Mouse (Mus musculus): ENCODE measurements around the gene Ttc24. TPM values are rescaled to one million over a fixed set of nuclear protein-coding genes. Genes with fewer than 3 reads are reported as not detected.
A peak's percentile ranks its signal among the peaks of the same experiment; 100 is the strongest.

Gene Ttc24
- polyA plus RNA-seq, 2 experiments: not detected

DNA sequence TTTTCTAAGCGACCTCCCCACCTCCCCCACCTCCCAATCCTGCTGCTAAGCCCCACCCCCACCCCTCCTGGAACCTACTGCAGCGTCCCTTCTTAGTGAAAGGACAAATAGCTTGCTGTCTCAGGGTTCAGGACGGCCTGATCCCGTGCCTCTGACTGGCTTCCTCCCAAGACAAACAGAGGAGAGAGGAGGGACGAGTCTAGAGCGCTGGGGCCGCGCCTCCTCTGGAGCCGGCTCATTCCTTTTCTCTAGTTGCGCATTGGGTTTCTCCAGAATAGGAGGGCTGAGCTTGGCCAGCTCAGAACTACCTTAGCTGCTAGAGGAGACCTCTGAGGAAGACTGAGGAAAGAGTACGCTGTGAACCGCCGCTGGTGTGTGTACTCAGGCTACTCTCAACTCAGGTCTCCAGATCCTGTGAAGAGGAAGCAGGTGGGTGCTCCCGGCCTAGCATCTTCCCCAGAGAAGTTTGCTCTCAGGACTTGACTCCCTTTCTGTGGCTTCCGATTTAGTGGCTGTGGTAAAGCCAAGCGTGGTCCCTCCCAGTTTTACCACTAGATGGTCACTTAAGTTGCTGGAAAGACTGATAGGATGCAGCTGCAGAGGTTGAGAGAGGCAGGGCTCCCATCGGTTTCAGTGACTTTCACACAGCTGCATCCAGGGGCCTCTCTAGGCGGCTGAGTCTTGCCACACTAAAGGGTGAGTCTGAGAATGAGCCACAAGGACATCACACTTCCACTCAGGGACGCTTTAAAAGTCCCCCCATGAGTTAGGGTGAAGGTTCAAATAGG is 47.3 kb downstream of the Ttc24 start:
- peaks cover 12% of the 10 kb centered on the region for H3K27me3 ChIP-seq (ENCODE audit: control insufficient read depth, insufficient read depth, low read length)
- DNase-seq (ENCODE audit: low read depth in 3 of 3, low spot score in 3 of 3) (no peak), ATAC-seq (ENCODE audit: insufficient read depth) (no peak)
- H3K4me3 ChIP-seq (ENCODE audit: insufficient read depth in 1 of 2, low read depth in 2 of 2, low read length in 2 of 2): no peak overlapping the region
- no peaks in the 10 kb centered on the region for H3K36me3 ChIP-seq (replicated peaks; ENCODE audit: control insufficient read depth, insufficient read depth, low read depth)
- no peaks in the 10 kb centered on the region for H3K4me1 ChIP-seq (replicated peaks; ENCODE audit: control insufficient read depth in 2 of 2, insufficient read depth in 2 of 2, low read length in 1 of 2)
- no peak for TF ChIP-seq CTCF (IDR thresholded peaks at IDR 0.05; ENCODE audit: low read depth)
- TF ChIP-seq EP300 (IDR thresholded peaks at IDR 0.05; ENCODE audit: low read depth): no peak
- 15% methylated on average over 19 of the region's 19 CpGs for WGBS (ENCODE audit: insufficient replicate concordance)
- no peaks in the 10 kb centered on the region; the same call in 1 of the 2 replicates for H3K9me3 ChIP-seq (ENCODE audit: control insufficient read depth, low read length)
- H3K27ac ChIP-seq: no peak overlapping the region
- no peak overlapping the region for H3K9ac ChIP-seq (replicated peaks)
- no peak overlapping the region for H3K4me2 ChIP-seq (ENCODE audit: low read depth)

DNA sequence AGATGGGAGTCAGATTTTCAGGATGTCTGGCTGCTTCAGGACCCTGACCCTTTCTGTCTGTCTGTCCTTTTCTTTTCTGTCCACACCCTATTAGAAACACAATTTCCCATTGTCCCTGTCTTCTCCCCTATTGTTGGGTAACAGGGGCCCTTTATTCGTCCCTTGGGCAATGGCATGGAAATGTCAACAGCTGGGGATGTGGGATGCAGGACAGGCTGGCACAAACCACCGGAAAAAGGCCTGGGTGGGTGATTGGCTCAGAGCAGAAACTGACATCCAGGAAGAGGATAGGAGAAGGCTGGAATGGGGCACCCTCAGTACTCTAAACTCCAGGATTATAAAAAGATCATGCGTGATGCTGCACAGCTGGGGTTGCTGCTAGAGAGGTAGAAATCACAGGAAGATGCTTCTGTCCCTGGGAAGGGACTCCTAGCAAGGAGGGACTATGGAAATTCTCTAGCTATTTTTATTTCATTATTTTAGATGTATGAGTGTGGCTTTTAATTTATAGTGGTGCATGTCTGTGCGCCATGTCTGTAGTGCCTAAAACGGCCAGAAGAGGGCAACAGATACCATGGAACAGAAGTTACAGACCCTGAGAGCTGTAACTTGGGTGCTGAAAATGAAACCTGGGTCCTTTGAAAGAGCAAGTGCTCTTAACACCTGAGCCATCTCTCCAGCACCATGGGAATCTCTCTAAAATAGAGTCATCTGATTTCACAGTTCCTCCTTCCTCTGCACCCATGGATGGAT is 50.5 kb downstream of the Ttc24 start, which contains the start of gene Hapln2:
TSS of gene Hapln2 (minus strand) at position 150 of the 753 bp plus-strand sequence.
- 38% methylated on average over 5 of the region's 5 CpGs for WGBS (ENCODE audit: insufficient replicate concordance)
- no peaks in the 10 kb centered on the region; the same call in 1 of the 2 replicates for H3K9me3 ChIP-seq (ENCODE audit: control insufficient read depth, low read length)
- H3K4me2 ChIP-seq (ENCODE audit: low read depth): no peak within 1 kb of the TSS
- no peak within 1 kb of the TSS for H3K9ac ChIP-seq (replicated peaks)
- DNase-seq (ENCODE audit: low read depth in 3 of 3, low spot score in 3 of 3) (no peak), ATAC-seq (ENCODE audit: insufficient read depth) (no peak)
- no peak within 1 kb of the TSS for H3K27ac ChIP-seq
- H3K36me3 ChIP-seq (replicated peaks; ENCODE audit: control insufficient read depth, insufficient read depth, low read depth): no peaks in the 10 kb centered on the region
- peak; percentile 65 for TF ChIP-seq CTCF (IDR thresholded peaks at IDR 0.05; ENCODE audit: low read depth)
- no peak for TF ChIP-seq EP300 (IDR thresholded peaks at IDR 0.05; ENCODE audit: low read depth)
- peaks cover 43% of the 10 kb centered on the region for H3K27me3 ChIP-seq (ENCODE audit: control insufficient read depth, insufficient read depth, low read length)
- no peak within 1 kb of the TSS for H3K4me3 ChIP-seq (ENCODE audit: insufficient read depth in 1 of 2, low read depth in 2 of 2, low read length in 2 of 2)
- H3K4me1 ChIP-seq (replicated peaks; ENCODE audit: control insufficient read depth in 2 of 2, insufficient read depth in 2 of 2, low read length in 1 of 2): no peaks in the 10 kb centered on the region

DNA sequence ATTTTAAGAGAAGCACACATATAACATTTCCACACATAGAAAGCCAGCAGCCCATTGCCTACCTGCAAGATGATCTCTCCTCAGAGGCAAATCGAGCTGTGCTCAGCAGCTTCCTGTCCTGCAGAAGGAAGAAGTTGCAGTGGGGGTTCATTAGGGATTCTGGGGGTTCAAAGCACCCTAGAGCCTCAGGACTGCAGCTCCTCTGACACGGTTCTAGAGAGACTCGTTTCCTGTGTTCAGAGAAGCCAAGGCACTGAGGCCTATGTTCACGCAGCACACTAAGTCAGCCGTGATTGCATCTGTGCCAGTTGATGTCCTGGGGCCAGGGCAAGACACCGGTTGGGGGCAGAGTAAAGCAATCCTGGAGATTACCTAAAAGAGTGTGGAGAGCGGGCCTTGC is 51.3 kb downstream of the Ttc24 start:
- Histone ChIP-seq H3K27me3 (ENCODE audit: control insufficient read depth, insufficient read depth, low read length) (peaks cover 50% of the 10 kb centered on the region), H3K9me3 (ENCODE audit: control insufficient read depth, low read length) (no peaks in the 10 kb centered on the region; the same call in 1 of the 2 replicates), H3K4me2 (ENCODE audit: low read depth) (no peak overlapping the region), H3K36me3 (replicated peaks; ENCODE audit: control insufficient read depth, insufficient read depth, low read depth) (no peaks in the 10 kb centered on the region), H3K27ac (no peak overlapping the region), H3K9ac (replicated peaks) (no peak overlapping the region), H3K4me1 (replicated peaks; ENCODE audit: control insufficient read depth in 2 of 2, insufficient read depth in 2 of 2, low read length in 1 of 2) (no peaks in the 10 kb centered on the region), H3K4me3 (ENCODE audit: insufficient read depth in 1 of 2, low read depth in 2 of 2, low read length in 2 of 2) (no peak overlapping the region)
- TF ChIP-seq EP300 (IDR thresholded peaks at IDR 0.05; ENCODE audit: low read depth): no peak
- TF ChIP-seq CTCF (IDR thresholded peaks at IDR 0.05; ENCODE audit: low read depth): no peak
- WGBS (ENCODE audit: insufficient replicate concordance): 48% methylated on average over 7 of the region's 7 CpGs
- no peak for DNase-seq (ENCODE audit: low read depth in 3 of 3, low spot score in 3 of 3)
- ATAC-seq (ENCODE audit: insufficient read depth): no peak

DNA sequence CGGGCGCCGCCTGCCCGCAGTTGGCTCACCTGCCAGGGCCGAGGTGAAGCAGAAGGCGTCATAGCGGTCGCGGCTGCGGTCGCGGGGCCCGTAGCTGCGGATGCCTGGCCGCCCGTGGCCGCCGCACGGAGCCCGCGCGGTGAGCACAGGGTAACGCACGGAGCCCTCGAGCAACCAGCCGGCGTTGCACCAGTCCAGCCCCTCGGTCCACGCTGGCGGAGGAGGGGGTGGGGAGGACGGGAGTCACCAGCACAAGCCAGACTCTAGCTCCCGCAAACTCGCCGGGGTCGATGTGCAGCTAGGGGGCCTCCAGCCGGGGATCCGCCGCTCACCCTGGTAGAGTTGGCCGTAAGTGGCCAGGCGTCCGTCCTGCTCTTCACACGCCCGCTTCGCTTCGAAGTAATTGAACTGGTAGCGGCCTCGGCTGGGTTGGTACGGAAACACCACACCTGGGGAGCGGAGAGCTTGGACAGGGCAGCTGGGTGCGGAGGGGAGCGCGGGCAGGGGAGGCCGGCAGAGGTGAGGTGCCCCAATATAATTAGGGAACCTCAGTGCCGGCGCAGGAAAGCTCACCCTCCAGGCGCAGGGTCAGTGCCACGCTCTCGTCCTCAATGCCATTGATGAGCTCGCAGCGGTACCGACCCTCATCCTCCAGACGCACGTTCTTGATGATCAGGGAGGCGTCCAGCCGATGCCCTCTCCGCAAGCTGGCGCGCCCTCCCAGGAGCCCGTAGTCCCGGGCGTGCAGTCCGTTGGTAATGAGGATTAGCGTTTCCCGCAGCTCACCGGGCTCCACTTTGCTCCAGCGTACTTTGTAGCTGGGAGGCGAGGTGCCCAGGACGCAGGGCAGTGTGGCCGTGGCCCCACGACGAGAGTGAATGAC is 54.7 kb downstream of the Ttc24 start:
- ATAC-seq (ENCODE audit: insufficient read depth) (peak; percentile 23; the same call in 1 of the 2 replicates), DNase-seq (ENCODE audit: low read depth in 3 of 3, low spot score in 3 of 3) (no peak)
- Histone ChIP-seq H3K27me3 (ENCODE audit: control insufficient read depth, insufficient read depth, low read length) (peaks cover 66% of the 10 kb centered on the region), H3K9me3 (ENCODE audit: control insufficient read depth, low read length) (no peaks in the 10 kb centered on the region; the same call in 1 of the 2 replicates), H3K4me3 (ENCODE audit: insufficient read depth in 1 of 2, low read depth in 2 of 2, low read length in 2 of 2) (peak overlapping the region; percentile 26 to 44), H3K9ac (replicated peaks) (no peak overlapping the region), H3K27ac (no peak overlapping the region), H3K4me2 (ENCODE audit: low read depth) (peak overlapping the region; percentile 70), H3K36me3 (replicated peaks; ENCODE audit: control insufficient read depth, insufficient read depth, low read depth) (no peaks in the 10 kb centered on the region), H3K4me1 (replicated peaks; ENCODE audit: control insufficient read depth in 2 of 2, insufficient read depth in 2 of 2, low read length in 1 of 2) (no peaks in the 10 kb centered on the region)
- TF ChIP-seq CTCF (IDR thresholded peaks at IDR 0.05; ENCODE audit: low read depth): no peak
- 2% methylated on average over 81 of the region's 81 CpGs for WGBS (ENCODE audit: insufficient replicate concordance)

Measured in liver, embryonic 14.5 days (tissue).